Mouse (Mus musculus) kidney, postnatal 0 days (tissue): Measurements from ENCODE around the gene Hps5. TPM values are rescaled to one million over a fixed set of nuclear protein-coding genes. Genes with fewer than 3 reads are reported as not detected.

ENCODE experiments used
- ATAC-seq: fragments of 200-750 bp; cut with Nextera tagmentation; replicated peaks from 2 replicates; pipeline ENCODE4 v1.8.0; 2017; ENCODE audit warnings: low read depth, moderate number of reproducible peaks, moderate TSS enrichment, moderate library complexity; ENCODE audit not compliant: low FRiP score
- DNase-seq: peaks from one replicate; pipeline ENCODE4 v3.0.0-alpha.2; 2016; ENCODE audit warnings: low spot score
- H3K27ac ChIP-seq: fragments of 300-500 bp; sonication (generic); 2 replicates; pipeline ENCODE4 v1.5.1; 2014; ENCODE audit warnings: mild to moderate bottlenecking
- H3K27me3 ChIP-seq: fragments of 300-500 bp; sonication (generic); 2 replicates; pipeline ENCODE4 v1.6.1; 2014; ENCODE audit warnings: low read length, mixed read lengths; ENCODE audit not compliant: insufficient read depth
- H3K36me3 ChIP-seq: fragments of 300-500 bp; sonication (generic); 2 replicates; pipeline ENCODE4 v1.6.1; 2014; ENCODE audit warnings: low read length, mixed read lengths; ENCODE audit not compliant: insufficient read depth
- H3K4me1 ChIP-seq: fragments of 300-500 bp; sonication (generic); replicated peaks from 2 replicates; pipeline ENCODE4 v1.6.1; 2014; ENCODE audit warnings: antibody characterized with exemption, low read length, mixed read lengths; ENCODE audit not compliant: insufficient read depth
- H3K4me2 ChIP-seq: fragments of 300-500 bp; sonication (generic); 2 replicates; pipeline ENCODE4 v1.6.1; 2014; ENCODE audit warnings: mild to moderate bottlenecking, low read length, moderate library complexity, mixed read lengths
- H3K4me3 ChIP-seq: fragments of 300-500 bp; sonication (generic); replicated peaks from 2 replicates; pipeline ENCODE4 v1.5.1; 2014; ENCODE audit warnings: low read depth, low read length
- H3K9ac ChIP-seq: fragments of 300-500 bp; sonication (generic); 2 replicates; pipeline ENCODE4 v1.6.1; 2014; ENCODE audit warnings: low read depth, low read length
- H3K9me3 ChIP-seq: fragments of 300-500 bp; sonication (generic); replicated peaks from 2 replicates; pipeline ENCODE4 v1.6.1; 2016; ENCODE audit warnings: low read length, inconsistent platforms, mixed read lengths
- CTCF ChIP-seq: IDR thresholded peaks from 2 replicates; pipeline ENCODE4 v1.5.1; 2016; ENCODE audit warnings: antibody characterized with exemption, low read depth, mild to moderate bottlenecking, moderate library complexity
- WGBS: fragments of 180-500 bp; shearing (Covaris S2); extraction: QIAGEN DNeasy Blood & Tissue Kit; methylation state at CpG from one replicate; pipeline ENCODE4 v1.1.7; 2014; 5-methylcytosine and 5-hydroxymethylcytosine counted together
- polyA plus RNA-seq: library from polyadenylated mRNA; unstranded; fragments of >200 nt; fragmentation: Nextera tagmentation; extraction: Ambion mirVana; gene quantifications from 2 replicates; pipeline ENCODE4 v1.2.1, GENCODE M21; 2015

The Hps5 gene
- polyA plus RNA-seq, 1 experiment from 2014 or later, result 19.0 TPM

- Histone ChIP-seq H3K4me2 (no peak overlapping the region), H3K27ac (no peak overlapping the region), H3K27me3 (no peaks in the 10 kb centered on the region), H3K36me3 (peaks cover 61% of the 10 kb centered on the region), H3K9ac (no peak overlapping the region), H3K4me3 (no peak overlapping the region), H3K4me1 (no peaks in the 10 kb centered on the region), H3K9me3 (no peaks in the 10 kb centered on the region)
- DNase-seq, result no peak
- ATAC-seq, result no peak
- TF ChIP-seq CTCF, result no peak
Measured at GRCm38 (mm10) chr7:46767371-46767770, 28.5 kb downstream of the Hps5 start.

GRCm38 (mm10) chr7:46764672-46765071 is 31.2 kb downstream of the Hps5 start:
- H3K36me3 ChIP-seq, result peaks cover 62% of the 10 kb centered on the region
- 95% methylated on average over 8 of the region's 8 CpGs for WGBS
- no peak overlapping the region for H3K4me3 ChIP-seq
- no peaks in the 10 kb centered on the region for H3K27me3 ChIP-seq
- no peak for DNase-seq
- no peak for ATAC-seq
- H3K4me2 ChIP-seq, result no peak overlapping the region
- no peak overlapping the region for H3K27ac ChIP-seq
- H3K9ac ChIP-seq, result no peak overlapping the region
- no peak for TF ChIP-seq CTCF
- no peaks in the 10 kb centered on the region for H3K4me1 ChIP-seq
- no peaks in the 10 kb centered on the region for H3K9me3 ChIP-seq

DNA sequence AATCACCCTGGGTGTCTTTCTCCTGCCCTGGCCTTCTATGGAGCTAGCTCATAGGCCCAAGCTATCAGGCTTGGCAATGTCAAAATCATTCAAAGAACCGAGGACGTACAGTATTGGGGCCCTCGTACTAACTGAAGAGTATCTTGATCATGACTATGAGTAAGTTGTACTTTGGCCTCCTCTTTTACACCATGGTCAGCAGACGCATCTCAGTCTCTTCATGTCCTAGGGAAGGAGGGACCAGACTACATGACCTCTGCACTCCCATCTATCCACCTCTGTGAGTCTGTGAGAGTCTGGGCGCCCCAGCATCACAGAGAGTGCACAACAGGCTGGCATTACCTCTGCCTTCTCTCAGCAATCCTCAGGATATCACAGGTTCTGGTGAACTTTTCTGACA is 33.3 kb downstream of the Hps5 start:
- Histone ChIP-seq H3K4me3 (no peak overlapping the region), H3K9ac (no peak overlapping the region), H3K27ac (no peak overlapping the region), H3K36me3 (peaks cover 47% of the 10 kb centered on the region), H3K27me3 (no peaks in the 10 kb centered on the region), H3K4me2 (no peak overlapping the region), H3K4me1 (no peaks in the 10 kb centered on the region), H3K9me3 (no peaks in the 10 kb centered on the region)
- DNase-seq, result no peak
- WGBS, result 93% methylated on average over 5 of the region's 5 CpGs
- ATAC-seq, result no peak
- no peak for TF ChIP-seq CTCF

GRCm38 (mm10) chr7:46761049-46761795 is 34.6 kb downstream of the Hps5 start:
- TF ChIP-seq CTCF, result no peak
- DNase-seq (no peak), ATAC-seq (no peak)
- Histone ChIP-seq H3K9ac (no peak overlapping the region), H3K9me3 (no peaks in the 10 kb centered on the region), H3K4me1 (no peaks in the 10 kb centered on the region), H3K36me3 (peaks cover 42% of the 10 kb centered on the region), H3K4me2 (no peak overlapping the region), H3K27ac (no peak overlapping the region), H3K4me3 (no peak overlapping the region), H3K27me3 (no peaks in the 10 kb centered on the region)
- WGBS, result 79% methylated on average over 11 of the region's 11 CpGs

DNA sequence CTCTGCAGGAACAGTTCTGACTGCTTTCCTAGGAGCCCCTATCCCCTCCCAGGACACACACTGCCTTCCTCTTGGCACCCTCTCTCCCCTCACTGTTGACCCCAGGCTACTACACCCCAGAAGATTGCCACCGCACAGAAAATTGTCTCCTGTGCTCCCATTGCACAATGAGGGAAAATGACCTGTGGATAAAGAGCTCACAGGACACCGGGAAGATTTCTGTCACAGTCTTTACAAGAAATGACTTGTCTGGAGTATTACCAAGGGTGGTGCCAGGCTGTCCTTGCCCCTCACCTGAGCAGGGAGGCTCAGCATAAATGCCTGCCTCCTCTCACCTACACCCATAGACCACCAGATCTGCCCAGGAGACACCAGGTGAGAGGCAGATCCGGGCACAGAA is 44.4 kb downstream of the Hps5 start, which contains the start of gene Saa2:
Gene Saa2, plus strand, starts transcription at position 301 of the 400 bp plus-strand sequence.
- Histone ChIP-seq H3K4me1 (no peaks in the 10 kb centered on the region), H3K9me3 (no peaks in the 10 kb centered on the region), H3K4me2 (no peak within 1 kb of the TSS), H3K9ac (no peak within 1 kb of the TSS), H3K36me3 (no peaks in the 10 kb centered on the region), H3K4me3 (no peak within 1 kb of the TSS), H3K27me3 (no peaks in the 10 kb centered on the region), H3K27ac (no peak within 1 kb of the TSS)
- WGBS, result 63% methylated on average over 3 of the region's 3 CpGs
- TF ChIP-seq CTCF, result no peak
- DNase-seq, result no peak
- ATAC-seq, result no peak

GRCm38 (mm10) chr7:46748459-46748858 is 47.4 kb downstream of the Hps5 start:
- no peak overlapping the region for H3K4me2 ChIP-seq
- ATAC-seq, result no peak

GRCm38 (mm10) chr7:46746381-46746780 is 49.5 kb downstream of the Hps5 start:
- H3K9me3 ChIP-seq, result no peaks in the 10 kb centered on the region
- no peaks in the 10 kb centered on the region for H3K4me1 ChIP-seq
- no peak overlapping the region for H3K4me2 ChIP-seq
- no peak overlapping the region for H3K4me3 ChIP-seq
- no peak for DNase-seq
- no peak overlapping the region for H3K9ac ChIP-seq
- H3K27me3 ChIP-seq, result no peaks in the 10 kb centered on the region
- no peak for TF ChIP-seq CTCF
- no peak overlapping the region for H3K27ac ChIP-seq
- 83% methylated on average over 7 of the region's 7 CpGs for WGBS
- H3K36me3 ChIP-seq, result no peaks in the 10 kb centered on the region
- no peak for ATAC-seq

More at GRCm38 (mm10) chr7:46748459-46748858, 47.4 kb downstream of the Hps5 start:
- 51% methylated on average over 3 of the region's 3 CpGs for WGBS
- no peaks in the 10 kb centered on the region for H3K27me3 ChIP-seq
- no peak overlapping the region for H3K9ac ChIP-seq
- TF ChIP-seq CTCF, result no peak
- DNase-seq, result no peak
- H3K36me3 ChIP-seq, result no peaks in the 10 kb centered on the region
- no peak overlapping the region for H3K27ac ChIP-seq
- no peak overlapping the region for H3K4me3 ChIP-seq
- H3K4me1 ChIP-seq, result no peaks in the 10 kb centered on the region
- H3K9me3 ChIP-seq, result no peaks in the 10 kb centered on the region
